Mouse (Mus musculus) limb, embryonic 12.5 days (tissue): ENCODE results near the gene Calhm2. TPM values are rescaled to one million over a fixed set of nuclear protein-coding genes. Genes with fewer than 3 reads are reported as not detected.
"Not testable (repeated sequence)": the region's sequence is repeated elsewhere in the genome, so short reads cannot be mapped to it uniquely, and the experiment has no call there.

Experiments
- ATAC-seq: fragments of 200-750 bp; cut with Nextera tagmentation; 2 replicates; pipeline ENCODE4 v1.8.0; 2017; ENCODE audit warnings: low read depth, moderate TSS enrichment; ENCODE audit not compliant: insufficient number of reproducible peaks, insufficient read depth, low FRiP score, low TSS enrichment
- H3K27ac ChIP-seq: fragments of 300-500 bp; sonication (generic); 2 replicates; pipeline ENCODE4 v1.5.1; 2016; ENCODE audit warnings: mild to moderate bottlenecking, moderate library complexity
- H3K27me3 ChIP-seq: fragments of 300-500 bp; sonication (generic); 2 replicates; pipeline ENCODE4 v1.6.1; 2016; ENCODE audit warnings: mild to moderate bottlenecking, moderate library complexity
- H3K36me3 ChIP-seq: fragments of 300-500 bp; sonication (generic); 2 replicates; pipeline ENCODE4 v1.6.1; 2016; ENCODE audit warnings: mild to moderate bottlenecking, moderate library complexity
- H3K4me1 ChIP-seq: fragments of 300-500 bp; sonication (generic); replicated peaks from 2 replicates; pipeline ENCODE4 v1.6.1; 2016
- H3K4me2 ChIP-seq: fragments of 300-500 bp; sonication (generic); 2 replicates; pipeline ENCODE4 v1.6.1; 2016; ENCODE audit warnings: mild to moderate bottlenecking, moderate library complexity
- H3K4me3 ChIP-seq: fragments of 300-500 bp; sonication (generic); replicated peaks from 2 replicates; pipeline ENCODE4 v1.5.1; 2016; ENCODE audit warnings: mild to moderate bottlenecking
- H3K9ac ChIP-seq: fragments of 300-500 bp; sonication (generic); replicated peaks from 2 replicates; pipeline ENCODE4 v1.6.1; 2016; ENCODE audit warnings: mild to moderate bottlenecking, moderate library complexity
- H3K9me3 ChIP-seq: fragments of 300-500 bp; sonication (generic); 2 replicates; pipeline ENCODE4 v1.6.1; 2016; ENCODE audit warnings: mild to moderate bottlenecking, moderate library complexity
- WGBS: fragments of 180-500 bp; shearing (Covaris S2); methylation state at CpG from one replicate; pipeline ENCODE4 v1.1.7; 2016; 5-methylcytosine and 5-hydroxymethylcytosine counted together
- polyA plus RNA-seq: library from polyadenylated mRNA; unstranded; fragments of >200 nt; fragmentation: Nextera tagmentation; extraction: Ambion mirVana; gene quantifications from 2 replicates; pipeline ENCODE4 v1.2.1, GENCODE M21; 2016

Gene Calhm2
- polyA plus RNA-seq, 1 experiment from 2014 or later = 6.2 TPM

DNA sequence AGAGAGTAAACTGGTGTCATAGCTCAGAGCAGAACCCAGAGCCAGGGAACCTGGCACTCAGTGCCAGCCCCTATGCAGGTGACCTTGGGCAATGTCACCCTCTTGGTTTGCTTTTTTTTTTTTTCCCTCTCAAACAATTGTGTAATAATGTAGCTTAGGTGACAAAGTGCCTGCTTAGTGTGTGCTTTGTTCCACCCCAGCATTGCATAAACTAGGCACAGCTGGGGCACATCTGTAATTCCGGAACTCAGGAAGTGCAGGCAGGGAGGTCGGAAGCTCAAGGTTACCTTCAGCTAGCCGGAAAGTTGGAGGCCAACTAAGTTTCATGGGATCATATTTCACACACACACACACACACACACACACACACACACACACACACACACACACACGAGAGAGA, 11.8 kb upstream of the Calhm2 start:
- no peaks in the 10 kb centered on the region for H3K9me3 ChIP-seq

DNA sequence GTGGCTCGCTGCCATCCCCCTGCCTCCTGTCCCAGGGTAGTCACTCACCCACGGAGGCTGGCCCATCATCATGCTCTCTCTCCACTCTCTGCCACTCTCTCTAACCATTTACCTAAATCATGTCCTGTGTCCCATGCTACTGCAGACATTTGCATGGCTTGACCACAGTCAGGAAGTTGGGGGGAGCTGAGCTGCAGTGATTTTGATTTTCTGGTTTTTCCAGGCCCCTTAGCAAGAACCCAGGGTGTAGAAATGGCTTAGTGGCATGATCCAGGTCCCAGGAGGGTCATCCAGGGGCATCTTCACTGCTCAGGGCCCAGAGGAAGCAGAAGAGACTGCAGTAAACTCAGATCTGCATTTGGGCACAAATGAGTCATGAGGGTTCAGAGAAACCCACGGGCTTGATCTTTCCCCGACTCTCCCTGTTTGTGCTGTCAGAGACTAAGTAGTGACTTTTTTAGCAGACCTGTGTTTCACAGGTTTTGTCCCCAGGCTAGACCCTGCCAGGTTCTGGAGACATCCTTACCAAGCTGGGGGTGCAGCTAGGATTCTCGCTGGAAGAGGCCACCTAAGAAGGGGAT, 10.3 kb upstream of the Calhm2 start:
- WGBS = 76% methylated on average over 5 of the region's 5 CpGs
- Histone ChIP-seq H3K9ac (no peak overlapping the region), H3K4me3 (no peak overlapping the region), H3K27me3 (peaks cover 32% of the 10 kb centered on the region), H3K9me3 (no peaks in the 10 kb centered on the region), H3K4me1 (peaks cover 17% of the 10 kb centered on the region), H3K4me2 (no peak overlapping the region), H3K36me3 (no peaks in the 10 kb centered on the region), H3K27ac (no peak overlapping the region)
- ATAC-seq = no peak

More for the DNA sequence above, 11.8 kb upstream of the Calhm2 start:
- no peaks in the 10 kb centered on the region for H3K36me3 ChIP-seq
- WGBS = 7% methylated on average over 4 of the region's 4 CpGs
- H3K4me1 ChIP-seq = peaks cover 17% of the 10 kb centered on the region
- peaks cover 28% of the 10 kb centered on the region for H3K27me3 ChIP-seq
- H3K9ac ChIP-seq = no peak overlapping the region
- no peak overlapping the region for H3K4me3 ChIP-seq
- H3K4me2 ChIP-seq = no peak overlapping the region
- no peak for ATAC-seq
- H3K27ac ChIP-seq = no peak overlapping the region

DNA sequence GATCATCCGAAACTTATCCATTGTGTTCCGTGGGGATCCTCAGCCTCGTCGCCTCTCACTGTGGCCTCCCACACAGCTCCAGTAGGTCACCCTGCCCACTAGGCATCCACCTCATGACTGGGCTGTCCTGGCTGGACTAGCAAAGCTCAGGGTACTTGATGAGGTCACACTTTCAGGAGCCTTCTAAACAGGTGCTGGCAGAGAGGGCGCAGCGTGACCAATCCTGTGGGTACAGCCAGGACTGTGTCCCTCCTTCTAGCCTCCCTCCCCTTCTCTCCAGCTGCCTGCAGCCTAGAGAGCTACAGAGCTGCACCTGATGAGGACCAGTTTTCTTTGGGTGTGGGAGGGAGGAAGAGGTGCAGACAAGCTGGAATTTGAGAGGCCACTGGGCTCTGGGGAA, 6.1 kb upstream of the Calhm2 start, which contains the start of gene Calhm1:
Gene Calhm1, minus strand, starts transcription at position 101 of the 400 bp plus-strand sequence.
- Histone ChIP-seq H3K9ac (no peak within 1 kb of the TSS), H3K4me1 (peaks cover 6% of the 10 kb centered on the region), H3K4me3 (no peak within 1 kb of the TSS), H3K27me3 (peaks cover 14% of the 10 kb centered on the region; the same call in 1 of the 2 replicates), H3K27ac (no peak within 1 kb of the TSS), H3K36me3 (no peaks in the 10 kb centered on the region), H3K4me2 (no peak within 1 kb of the TSS), H3K9me3 (no peaks in the 10 kb centered on the region)
- 89% methylated on average over 6 of the region's 6 CpGs for WGBS
- no peak for ATAC-seq

DNA sequence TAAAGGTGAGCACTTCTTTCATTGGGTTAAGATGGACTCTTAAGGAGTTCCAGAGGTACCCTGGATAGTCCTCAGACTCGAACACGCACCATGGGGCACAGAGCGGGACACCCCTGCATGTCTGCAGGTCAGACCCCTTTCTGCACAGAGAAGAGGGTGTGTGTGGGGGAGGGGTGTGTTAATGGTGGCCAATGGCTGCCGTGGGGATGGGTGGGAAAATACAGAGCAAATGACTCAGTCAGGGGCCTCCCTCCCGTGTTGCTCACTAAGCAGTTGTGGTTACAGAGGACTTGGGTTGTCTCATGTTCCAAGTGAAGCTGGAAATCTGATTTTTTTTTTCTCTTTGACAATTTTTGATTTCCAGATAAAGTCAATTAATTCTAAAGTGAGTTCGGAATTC, 4.3 kb upstream of the Calhm2 start:
- ATAC-seq = no peak
- Histone ChIP-seq H3K9ac (no peak overlapping the region), H3K27me3 (peaks cover 18% of the 10 kb centered on the region; the same call in 1 of the 2 replicates), H3K4me1 (peaks cover 23% of the 10 kb centered on the region), H3K36me3 (no peaks in the 10 kb centered on the region), H3K9me3 (no peaks in the 10 kb centered on the region), H3K4me3 (no peak overlapping the region), H3K4me2 (no peak overlapping the region), H3K27ac (no peak overlapping the region)
- 81% methylated on average over 6 of the region's 6 CpGs for WGBS

DNA sequence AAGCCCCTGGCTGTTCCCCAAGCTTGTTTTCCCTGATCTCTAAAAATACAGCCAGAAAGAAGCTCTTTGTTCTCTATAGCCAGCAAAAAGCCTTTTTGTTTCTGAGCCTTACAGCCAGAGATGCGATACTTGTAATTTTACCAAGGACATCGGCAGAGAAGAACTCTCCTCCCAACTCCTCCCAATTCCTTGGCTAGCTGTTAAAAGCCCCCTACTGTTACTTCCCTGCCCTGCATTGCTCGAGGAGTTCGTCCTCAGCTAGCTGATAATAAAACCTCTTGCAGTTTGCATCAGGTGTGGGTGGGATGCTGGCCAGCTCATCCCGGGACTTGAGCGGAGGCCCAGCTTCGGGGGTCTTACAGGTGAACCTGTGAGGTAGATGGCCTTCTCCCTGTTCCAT, 1.5 kb upstream of the Calhm2 start:
- 22% methylated on average over 7 of the region's 7 CpGs for WGBS
- not testable (repeated sequence) for H3K9me3 ChIP-seq, ATAC-seq, H3K4me2 ChIP-seq, H3K27ac ChIP-seq, H3K9ac ChIP-seq, H3K4me3 ChIP-seq
- Histone ChIP-seq H3K27me3 (peaks cover 15% of the 10 kb centered on the region; the same call in 1 of the 2 replicates), H3K36me3 (peaks cover 11% of the 10 kb centered on the region; the same call in 1 of the 2 replicates), H3K4me1 (peaks cover 38% of the 10 kb centered on the region)

DNA sequence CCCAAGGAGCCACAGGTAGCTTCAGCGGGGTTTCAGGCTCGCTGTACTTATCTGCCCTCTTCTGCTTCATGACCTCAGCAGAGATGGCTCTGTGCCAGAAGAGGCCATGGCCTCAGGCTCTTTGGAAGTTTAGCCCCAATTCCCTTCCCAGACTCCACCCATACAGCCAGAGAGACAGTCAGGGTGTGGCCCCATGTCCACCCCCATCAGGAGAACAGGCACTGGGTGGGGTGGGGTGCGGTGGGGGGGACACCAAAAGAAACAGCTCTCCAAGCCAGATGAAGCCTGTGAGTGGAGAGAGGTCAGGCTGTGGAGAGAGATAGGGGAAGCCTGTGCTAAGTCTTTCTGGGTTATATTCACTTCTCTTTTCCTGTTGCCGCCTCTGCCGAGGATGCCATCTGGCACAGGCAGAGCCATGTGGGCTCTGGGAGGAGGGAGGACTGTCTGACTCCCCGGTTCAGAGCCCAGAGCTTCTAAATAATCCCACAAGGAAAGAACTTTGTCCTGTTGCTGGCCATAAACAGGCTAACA, 978 bp downstream of the Calhm2 start:
- H3K4me1 ChIP-seq = peaks cover 38% of the 10 kb centered on the region
- peaks cover 32% of the 10 kb centered on the region for H3K36me3 ChIP-seq
- 24% methylated on average over 6 of the region's 6 CpGs for WGBS
- no peaks in the 10 kb centered on the region for H3K9me3 ChIP-seq
- ATAC-seq = no peak; the same call in 1 of the 2 replicates
- peak overlapping the region; percentile 85; the same call in 1 of the 2 replicates for H3K27ac ChIP-seq
- peak overlapping the region; percentile 75 for H3K4me2 ChIP-seq
- H3K4me3 ChIP-seq = peak overlapping the region; percentile 41
- H3K9ac ChIP-seq = peak overlapping the region; percentile 73
- H3K27me3 ChIP-seq = 0 out of 2 replicates have a peak, but pooled peaks cover 6% of the 10 kb centered on the region

DNA sequence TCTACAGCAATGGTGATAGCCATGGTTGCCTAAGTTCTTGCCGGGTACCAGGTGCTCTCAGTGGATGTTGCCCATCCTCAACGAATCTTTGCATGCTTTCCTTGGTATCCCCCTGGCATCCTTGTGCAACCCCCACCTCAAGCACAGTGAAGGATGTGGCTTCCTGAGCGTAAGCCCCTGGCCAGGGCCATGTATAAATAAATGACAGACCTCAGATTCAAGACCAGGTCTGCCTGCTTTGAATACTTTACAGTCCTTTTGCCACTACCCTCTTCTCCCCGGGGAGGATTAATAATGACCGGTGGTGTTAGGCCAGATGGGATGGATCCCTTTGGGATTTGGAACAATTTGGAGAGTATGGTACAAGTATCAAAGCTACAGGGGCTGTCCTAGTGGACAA, 1.9 kb downstream of the Calhm2 start:
- H3K4me3 ChIP-seq = no peak overlapping the region
- 82% methylated on average over 5 of the region's 5 CpGs for WGBS
- H3K27me3 ChIP-seq = 0 out of 2 replicates have a peak, but pooled peaks cover 6% of the 10 kb centered on the region
- no peak overlapping the region for H3K27ac ChIP-seq
- peaks cover 42% of the 10 kb centered on the region for H3K36me3 ChIP-seq
- H3K9me3 ChIP-seq = no peaks in the 10 kb centered on the region
- peaks cover 38% of the 10 kb centered on the region for H3K4me1 ChIP-seq
- H3K9ac ChIP-seq = no peak overlapping the region
- no peak overlapping the region for H3K4me2 ChIP-seq
- no peak for ATAC-seq

DNA sequence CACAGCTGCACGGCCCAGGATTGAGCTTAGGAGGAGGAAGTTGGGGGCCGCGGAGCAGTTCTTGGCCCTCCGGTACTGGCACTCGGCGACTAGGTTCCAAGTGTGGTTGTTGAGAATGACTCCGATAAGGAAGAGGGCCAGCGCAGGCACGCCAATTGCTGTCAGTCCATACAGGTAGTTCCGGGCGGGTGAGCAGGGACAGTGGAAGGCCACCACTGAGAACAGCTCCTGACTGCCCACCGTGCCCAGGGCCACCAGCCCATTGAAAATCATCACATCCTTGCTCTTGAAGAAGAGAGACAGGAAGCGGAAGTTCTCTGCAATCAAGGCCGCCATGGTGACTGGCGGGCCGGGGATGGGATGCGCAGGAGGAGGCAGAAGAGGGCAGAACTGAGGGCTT, 2.5 kb downstream of the Calhm2 start:
- H3K36me3 ChIP-seq = peaks cover 48% of the 10 kb centered on the region
- no peaks in the 10 kb centered on the region for H3K9me3 ChIP-seq
- no peak overlapping the region for H3K4me2 ChIP-seq
- no peak overlapping the region for H3K9ac ChIP-seq
- WGBS = 92% methylated on average over 17 of the region's 17 CpGs
- no peak overlapping the region for H3K4me3 ChIP-seq
- ATAC-seq = no peak
- H3K27me3 ChIP-seq = 0 out of 2 replicates have a peak, but pooled peaks cover 6% of the 10 kb centered on the region
- H3K4me1 ChIP-seq = peaks cover 38% of the 10 kb centered on the region
- no peak overlapping the region for H3K27ac ChIP-seq

DNA sequence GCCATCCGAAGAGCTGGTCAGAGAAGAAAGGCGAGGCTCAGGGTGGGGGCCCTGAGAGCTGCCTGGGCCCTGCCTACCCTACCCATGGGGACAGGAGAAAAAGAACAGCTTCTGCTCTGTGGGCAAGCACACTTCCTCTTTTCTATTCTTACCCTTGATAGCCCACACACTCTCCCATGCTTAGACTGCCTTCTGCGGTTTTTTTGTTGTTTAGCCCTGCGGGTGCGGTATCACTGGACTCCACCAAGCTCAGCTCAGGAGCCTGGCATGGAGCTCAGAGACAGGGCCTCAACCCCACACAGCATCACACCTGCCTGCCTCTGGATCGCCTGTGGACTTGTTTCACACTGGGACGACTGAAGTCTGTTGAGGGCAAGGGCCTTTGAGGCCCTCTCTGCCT, 4.9 kb downstream of the Calhm2 start:
- 86% methylated on average over 7 of the region's 7 CpGs for WGBS
- Histone ChIP-seq H3K27ac (no peak overlapping the region), H3K4me3 (no peak overlapping the region), H3K9me3 (no peaks in the 10 kb centered on the region), H3K9ac (no peak overlapping the region), H3K36me3 (peaks cover 72% of the 10 kb centered on the region), H3K27me3 (no peaks in the 10 kb centered on the region), H3K4me2 (no peak overlapping the region), H3K4me1 (peaks cover 22% of the 10 kb centered on the region)
- no peak for ATAC-seq

DNA sequence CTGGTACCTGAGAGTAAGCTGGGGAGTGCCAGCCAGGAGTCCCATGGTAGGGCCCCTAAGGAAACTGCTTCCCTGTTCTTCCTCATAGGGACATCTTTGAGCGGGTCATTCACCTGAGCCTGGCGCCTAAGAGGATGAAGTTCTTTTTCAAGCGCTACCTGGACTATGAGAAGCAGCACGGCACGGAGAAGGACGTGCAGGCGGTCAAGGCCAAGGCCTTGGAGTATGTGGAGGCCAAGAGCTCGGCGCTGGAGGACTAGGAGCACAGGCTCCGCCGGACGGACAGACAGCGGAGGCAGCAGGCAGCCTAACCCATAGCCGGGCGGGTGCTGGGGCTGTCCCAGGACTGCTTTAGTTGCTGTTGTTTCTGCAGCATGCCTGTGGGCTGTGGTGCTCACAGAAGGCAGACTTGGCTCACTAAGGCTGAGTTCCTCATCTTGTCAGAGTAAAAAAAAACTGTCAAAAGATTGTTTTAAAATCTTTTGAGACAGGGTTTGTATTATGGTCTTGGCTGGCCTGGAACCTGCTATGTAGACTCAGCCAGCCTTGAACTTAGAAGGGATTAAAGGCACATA, 7.5 kb downstream of the Calhm2 start:
- ATAC-seq = no peak
- Histone ChIP-seq H3K27ac (no peak overlapping the region), H3K9me3 (no peaks in the 10 kb centered on the region), H3K4me2 (no peak overlapping the region), H3K36me3 (peaks cover 97% of the 10 kb centered on the region), H3K4me3 (no peak overlapping the region), H3K9ac (no peak overlapping the region), H3K4me1 (no peaks in the 10 kb centered on the region), H3K27me3 (no peaks in the 10 kb centered on the region)
- 95% methylated on average over 15 of the region's 15 CpGs for WGBS

DNA sequence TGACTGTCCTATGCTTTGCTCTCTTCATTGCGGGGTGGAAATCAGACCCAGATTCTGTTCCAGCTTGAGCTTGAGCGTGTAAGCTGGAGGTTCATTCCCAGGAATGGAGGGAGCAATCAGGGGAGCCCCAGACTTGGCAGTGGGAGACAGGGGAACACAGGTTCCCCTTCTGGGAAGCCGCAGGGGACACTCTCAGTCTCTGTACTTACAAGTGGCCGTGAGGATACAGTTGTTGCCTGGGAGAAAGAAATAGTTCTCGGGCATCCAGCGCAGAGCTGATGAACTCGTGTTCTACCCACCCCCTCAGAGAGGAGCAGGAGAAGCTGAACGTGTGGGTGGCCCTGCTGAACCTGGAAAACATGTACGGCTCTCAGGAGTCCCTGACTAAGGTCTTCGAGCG, 9.3 kb downstream of the Calhm2 start:
- Histone ChIP-seq H3K27me3 (no peaks in the 10 kb centered on the region), H3K27ac (no peak overlapping the region), H3K4me2 (no peak overlapping the region), H3K4me3 (no peak overlapping the region), H3K4me1 (no peaks in the 10 kb centered on the region), H3K9ac (no peak overlapping the region), H3K36me3 (peaks cover 99% of the 10 kb centered on the region), H3K9me3 (no peaks in the 10 kb centered on the region)
- 90% methylated on average over 11 of the region's 11 CpGs for WGBS
- no peak for ATAC-seq
